Mouse (Mus musculus) kidney, adult 2 months (tissue): ENCODE measurements around the gene Mfn2.

Source experiments
- CTCF ChIP-seq: fragments of 200-500 bp; conservative IDR thresholded peaks from 2 replicates; pipeline ENCODE4 v1.5.1; 2011; ENCODE audit warnings: low read depth, mild to moderate bottlenecking, control low read depth, low read length, moderate library complexity, mixed read lengths; ENCODE audit not compliant: insufficient read depth, insufficient read length
- POLR2A ChIP-seq: fragments of 200-500 bp; IDR thresholded peaks from one replicate; pipeline ENCODE4 v1.6.1; 2011; ENCODE audit warnings: low read depth, low read length, control low read depth

- TF ChIP-seq CTCF (no peak), POLR2A (no peak)
Measured at GRCm38 (mm10) chr4:147875852-147876575, 28.5 kb downstream of the Mfn2 start.
